Mouse (Mus musculus): ENCODE data around the gene Dync2li1.

DNA sequence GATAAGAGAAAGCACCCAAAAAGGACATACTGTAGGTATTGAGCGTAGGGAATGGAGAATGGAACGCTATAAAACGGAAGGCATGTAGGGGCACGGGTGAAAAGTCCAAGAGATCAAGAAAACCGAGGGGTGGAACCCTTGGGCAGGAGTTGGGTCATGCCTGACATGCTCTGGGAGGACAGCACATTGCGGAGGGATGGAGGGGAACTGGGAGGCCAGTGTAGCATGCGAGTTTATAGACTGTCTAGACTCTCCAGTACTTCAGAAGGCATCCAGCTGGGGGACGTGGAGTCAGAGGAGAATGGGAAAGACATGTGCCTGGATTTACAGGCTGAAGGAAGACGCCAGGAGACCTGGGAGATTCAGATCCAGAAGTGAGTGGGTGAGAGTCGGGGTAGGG, 46.5 kb upstream of the Dync2li1 start:
- TF ChIP-seq CTCF (IDR thresholded peaks at IDR 0.05 in 2 of 3, conservative IDR thresholded peaks at IDR 0.05 in 1 of 3; ENCODE audit: control insufficient read depth in 1 of 3, insufficient read depth in 1 of 3, low read depth in 2 of 3, low read length in 3 of 3, poor library complexity in 1 of 3, severe bottlenecking in 1 of 3): no peak
- no peak for TF ChIP-seq ZKSCAN1 (IDR thresholded peaks at IDR 0.05; ENCODE audit: low read depth, low read length)
- no peak for TF ChIP-seq EP300 (IDR thresholded peaks at IDR 0.05; ENCODE audit: low read depth in 1 of 2, low read length in 2 of 2)
- no peak for TF ChIP-seq CHD2 (IDR thresholded peaks at IDR 0.05; ENCODE audit: low read length)
- no peak for TF ChIP-seq BHLHE40 (IDR thresholded peaks at IDR 0.05; ENCODE audit: borderline replicate concordance, low read depth, low read length)
- no peak for TF ChIP-seq MXI1 (IDR thresholded peaks at IDR 0.05; ENCODE audit: low read depth, low read length)

All from MEL (cell line).